Mouse (Mus musculus): ENCODE measurements around the gene Sept9.

Gene Sept9

GRCm38 (mm10) chr11:117373195-117373594 lies 173.7 kb downstream of the Sept9 start:
- no peak for DNase-seq (ENCODE audit: low spot score in 2 of 2)

GRCm38 (mm10) chr11:117373870-117374269 lies 174.4 kb downstream of the Sept9 start:
- DNase-seq (ENCODE audit: low spot score in 2 of 2): no peak

- no peak for DNase-seq (ENCODE audit: low spot score in 2 of 2)
Measured at GRCm38 (mm10) chr11:117374288-117374687, 174.8 kb downstream of the Sept9 start.

GRCm38 (mm10) chr11:117379774-117380173 lies 180.3 kb downstream of the Sept9 start:
- no peak for DNase-seq (ENCODE audit: low spot score in 2 of 2)

- DNase-seq (ENCODE audit: low spot score in 2 of 2): no peak
Measured at GRCm38 (mm10) chr11:117384235-117384634, 184.8 kb downstream of the Sept9 start.

- peak; percentile 36 to 66 for DNase-seq (ENCODE audit: low spot score in 2 of 2)
Measured at GRCm38 (mm10) chr11:117384897-117385296, 185.4 kb downstream of the Sept9 start.

- DNase-seq (ENCODE audit: low spot score in 2 of 2): no peak
Measured at GRCm38 (mm10) chr11:117385331-117386103, 186.1 kb downstream of the Sept9 start.

GRCm38 (mm10) chr11:117387241-117387640 lies 187.8 kb downstream of the Sept9 start:
- DNase-seq (ENCODE audit: low spot score in 2 of 2): no peak

GRCm38 (mm10) chr11:117390001-117390402 lies 190.5 kb downstream of the Sept9 start:
- peak in 1 of 2 experiments; percentile 28 for DNase-seq (ENCODE audit: low spot score in 2 of 2)

- no peak for DNase-seq (ENCODE audit: low spot score in 2 of 2)
Measured at GRCm38 (mm10) chr11:117390774-117391534, 191.5 kb downstream of the Sept9 start.

- DNase-seq (ENCODE audit: low spot score in 2 of 2): peak in 1 of 2 experiments; percentile 14
Measured at GRCm38 (mm10) chr11:117392251-117392650, 192.8 kb downstream of the Sept9 start.

GRCm38 (mm10) chr11:117393715-117394114 lies 194.3 kb downstream of the Sept9 start:
- no peak for DNase-seq (ENCODE audit: low spot score in 2 of 2)

GRCm38 (mm10) chr11:117394230-117395137 lies 195.0 kb downstream of the Sept9 start:
- no peak for DNase-seq (ENCODE audit: low spot score in 2 of 2)

GRCm38 (mm10) chr11:117395228-117395627 lies 195.8 kb downstream of the Sept9 start:
- no peak for DNase-seq (ENCODE audit: low spot score in 2 of 2)

- DNase-seq (ENCODE audit: low spot score in 2 of 2): no peak
Measured at GRCm38 (mm10) chr11:117396929-117397328, 197.5 kb downstream of the Sept9 start.

- DNase-seq (ENCODE audit: low spot score in 2 of 2): peak in 1 of 2 experiments; percentile 12
Measured at GRCm38 (mm10) chr11:117397755-117398154, 198.3 kb downstream of the Sept9 start.

GRCm38 (mm10) chr11:117398191-117398590 lies 198.7 kb downstream of the Sept9 start:
- no peak for DNase-seq (ENCODE audit: low spot score in 2 of 2)

- DNase-seq (ENCODE audit: low spot score in 2 of 2): no peak
Measured at GRCm38 (mm10) chr11:117401583-117402367, 202.3 kb downstream of the Sept9 start.

- DNase-seq (ENCODE audit: low spot score in 2 of 2): no peak
Measured at GRCm38 (mm10) chr11:117402550-117402949, 203.1 kb downstream of the Sept9 start.

- DNase-seq (ENCODE audit: low spot score in 2 of 2): no peak
Measured at GRCm38 (mm10) chr11:117403073-117403472, 203.6 kb downstream of the Sept9 start.

GRCm38 (mm10) chr11:117403781-117404180 lies 204.3 kb downstream of the Sept9 start:
- no peak for DNase-seq (ENCODE audit: low spot score in 2 of 2)

Measured in spleen, postnatal 14 days (tissue).